Mouse (Mus musculus): ENCODE measurements around the gene Hap1. TPM values are rescaled to one million over a fixed set of nuclear protein-coding genes. Genes with fewer than 3 reads are reported as not detected.

The Hap1 gene
- 0.37 and 0.50 TPM in 2 replicates for polyA plus RNA-seq (2015; fragmentation: Nextera tagmentation; extraction: Ambion mirVana)

- H3K4me2 ChIP-seq, result peak within 1 kb of the TSS; percentile 81
- H3K36me3 ChIP-seq, result no peaks in the 10 kb centered on the region
- H3K4me1 ChIP-seq (replicated peaks), result peaks cover 17% of the 10 kb centered on the region
- peak within 1 kb of the TSS; percentile 29; the same call in 1 of the 2 replicates for H3K9ac ChIP-seq
- 2% methylated on average over 49 of the region's 49 CpGs for WGBS (ENCODE audit: insufficient replicate concordance)
- DNase-seq (no peak), ATAC-seq (ENCODE audit: low read depth) (peak; percentile 19; the same call in 1 of the 2 replicates)
- no peaks in the 10 kb centered on the region for H3K9me3 ChIP-seq (replicated peaks)
- H3K4me3 ChIP-seq (replicated peaks), result peak within 1 kb of the TSS; percentile 60
- peaks cover 95% of the 10 kb centered on the region for H3K27me3 ChIP-seq
- no peak within 1 kb of the TSS for H3K27ac ChIP-seq
These were observed at the start of gene Hap1 for GRCm38 (mm10) chr11:100355972-100356818. Hap1 (minus strand) TSS chr11:100356128.

- Histone ChIP-seq H3K27ac (no peak overlapping the region), H3K36me3 (no peaks in the 10 kb centered on the region), H3K27me3 (no peaks in the 10 kb centered on the region), H3K4me3 (replicated peaks) (no peak overlapping the region), H3K9me3 (replicated peaks) (no peaks in the 10 kb centered on the region), H3K9ac (no peak overlapping the region), H3K4me1 (replicated peaks) (peaks cover 37% of the 10 kb centered on the region), H3K4me2 (no peak overlapping the region)
- WGBS (ENCODE audit: insufficient replicate concordance), result 60% methylated on average over 3 of the region's 3 CpGs
- DNase-seq (no peak), ATAC-seq (ENCODE audit: low read depth) (no peak)
These were observed 48.6 kb upstream of the Hap1 start for GRCm38 (mm10) chr11:100404456-100405074.

GRCm38 (mm10) chr11:100403445-100404134, 47.7 kb upstream of the Hap1 start:
- H3K9me3 ChIP-seq (replicated peaks), result no peaks in the 10 kb centered on the region
- H3K4me3 ChIP-seq (replicated peaks), result no peak overlapping the region
- no peaks in the 10 kb centered on the region for H3K27me3 ChIP-seq
- H3K4me1 ChIP-seq (replicated peaks), result peaks cover 41% of the 10 kb centered on the region
- WGBS (ENCODE audit: insufficient replicate concordance), result 57% methylated on average over 10 of the region's 10 CpGs
- no peak overlapping the region for H3K4me2 ChIP-seq
- no peaks in the 10 kb centered on the region for H3K36me3 ChIP-seq
- no peak overlapping the region for H3K9ac ChIP-seq
- no peak for ATAC-seq (ENCODE audit: low read depth)
- no peak overlapping the region for H3K27ac ChIP-seq
- DNase-seq, result no peak

DNA sequence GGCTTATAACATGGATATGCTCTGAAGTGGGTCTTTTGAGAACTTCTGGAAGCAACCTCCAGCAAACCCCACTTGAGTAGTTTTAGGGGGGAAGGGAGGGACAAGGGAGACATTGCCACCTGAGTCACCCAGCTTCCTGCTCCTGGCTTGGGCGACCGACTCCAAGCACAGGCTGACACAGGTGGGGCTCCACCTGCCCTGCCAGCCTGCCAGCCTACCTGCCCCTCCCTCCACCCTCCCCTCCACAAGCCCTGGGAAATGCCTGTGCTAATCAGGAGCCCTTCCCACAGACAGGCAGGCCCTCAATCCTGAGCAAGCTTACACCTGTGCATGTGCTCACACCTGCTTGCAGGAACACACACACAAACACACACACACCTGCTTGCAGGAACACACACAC, 46.8 kb upstream of the Hap1 start:
- Histone ChIP-seq H3K27me3 (no peaks in the 10 kb centered on the region), H3K27ac (no peak overlapping the region), H3K9ac (no peak overlapping the region), H3K9me3 (replicated peaks) (no peaks in the 10 kb centered on the region), H3K4me2 (peak overlapping the region; percentile 21; the same call in 1 of the 2 replicates), H3K4me3 (replicated peaks) (no peak overlapping the region), H3K36me3 (no peaks in the 10 kb centered on the region), H3K4me1 (replicated peaks) (peaks cover 42% of the 10 kb centered on the region)
- WGBS (ENCODE audit: insufficient replicate concordance), result 62% methylated on average over 2 of the region's 2 CpGs
- no peak for DNase-seq
- ATAC-seq (ENCODE audit: low read depth), result no peak

DNA sequence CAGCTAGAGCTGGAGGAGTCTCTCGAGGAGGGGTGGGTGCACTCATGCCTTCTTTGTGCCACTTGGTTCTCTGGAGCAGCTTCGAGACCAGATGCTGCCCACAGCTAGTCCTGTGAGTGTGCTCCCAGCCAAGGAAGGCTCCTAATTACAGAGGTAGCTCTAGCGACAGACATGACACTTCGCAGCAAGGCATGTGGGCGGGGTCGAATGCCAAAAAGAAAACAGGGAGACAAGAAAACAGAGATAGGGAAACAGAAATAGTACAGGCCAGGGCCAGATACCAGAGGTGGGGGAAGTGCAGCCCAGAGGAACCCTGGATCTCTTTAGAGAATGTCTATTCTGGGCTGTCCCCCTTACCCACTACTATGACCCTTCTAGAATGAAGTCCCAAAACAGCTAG, 46.3 kb upstream of the Hap1 start:
- Histone ChIP-seq H3K9ac (no peak overlapping the region), H3K27ac (no peak overlapping the region), H3K27me3 (peaks cover 3% of the 10 kb centered on the region; the same call in 1 of the 2 replicates), H3K4me2 (peak overlapping the region; percentile 21), H3K4me1 (replicated peaks) (peaks cover 47% of the 10 kb centered on the region), H3K9me3 (replicated peaks) (no peaks in the 10 kb centered on the region), H3K36me3 (no peaks in the 10 kb centered on the region), H3K4me3 (replicated peaks) (no peak overlapping the region)
- WGBS (ENCODE audit: insufficient replicate concordance), result 11% methylated on average over 6 of the region's 6 CpGs
- no peak for ATAC-seq (ENCODE audit: low read depth)
- DNase-seq, result peak; percentile 45

DNA sequence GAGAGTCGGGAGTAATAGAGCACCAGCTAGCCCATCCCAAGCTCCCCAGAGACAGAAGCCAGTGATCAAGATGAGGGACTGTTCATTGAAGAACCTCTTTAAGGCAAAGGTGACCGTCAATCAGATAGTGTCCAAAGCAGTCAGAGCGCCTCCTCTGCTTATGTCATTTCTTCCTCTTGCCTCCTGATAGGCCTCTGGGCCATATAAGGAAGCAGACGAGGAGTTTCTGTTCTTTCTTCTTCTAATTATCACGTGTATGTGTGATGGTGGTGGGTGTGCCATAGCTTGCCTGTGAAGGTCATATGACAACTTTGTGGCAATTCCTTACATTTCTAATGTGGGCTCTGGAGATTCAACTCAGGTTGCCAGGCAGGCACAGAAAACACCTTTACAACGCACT, 44.9 kb upstream of the Hap1 start:
- Histone ChIP-seq H3K4me3 (replicated peaks) (no peak overlapping the region), H3K27ac (no peak overlapping the region), H3K9ac (no peak overlapping the region), H3K4me2 (no peak overlapping the region), H3K36me3 (no peaks in the 10 kb centered on the region), H3K4me1 (replicated peaks) (peaks cover 60% of the 10 kb centered on the region), H3K27me3 (peaks cover 17% of the 10 kb centered on the region), H3K9me3 (replicated peaks) (no peaks in the 10 kb centered on the region)
- 36% methylated on average over 6 of the region's 6 CpGs for WGBS (ENCODE audit: insufficient replicate concordance)
- ATAC-seq (ENCODE audit: low read depth) (no peak), DNase-seq (no peak)

- ATAC-seq (ENCODE audit: low read depth), result no peak
- DNase-seq, result no peak
- Histone ChIP-seq H3K4me3 (replicated peaks) (no peak overlapping the region), H3K4me1 (replicated peaks) (peaks cover 69% of the 10 kb centered on the region), H3K9me3 (replicated peaks) (no peaks in the 10 kb centered on the region), H3K27me3 (peaks cover 26% of the 10 kb centered on the region), H3K4me2 (no peak overlapping the region), H3K27ac (no peak overlapping the region), H3K9ac (no peak overlapping the region), H3K36me3 (no peaks in the 10 kb centered on the region)
- WGBS (ENCODE audit: insufficient replicate concordance), result 66% methylated on average over 12 of the region's 12 CpGs
These were observed 44.0 kb upstream of the Hap1 start for GRCm38 (mm10) chr11:100399727-100400538.

DNA sequence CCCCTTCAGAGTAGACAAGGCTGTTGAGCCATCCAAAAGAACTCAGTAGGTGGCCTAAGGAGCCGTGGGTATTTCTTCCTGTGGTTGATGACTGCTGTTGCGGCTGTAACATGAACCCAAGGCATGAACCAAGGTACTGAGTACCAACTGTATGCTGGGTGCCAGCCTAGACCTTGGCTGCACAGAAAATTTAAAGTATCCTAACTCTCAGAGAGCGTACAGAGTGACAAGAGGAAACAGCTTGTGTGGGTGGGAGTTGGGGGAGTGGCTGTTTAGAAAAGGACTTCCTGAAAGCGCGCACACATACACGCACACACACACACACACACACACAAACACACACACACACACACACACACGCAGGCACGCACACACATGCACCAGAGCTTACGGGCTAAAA, 43.4 kb upstream of the Hap1 start:
- Histone ChIP-seq H3K9ac (no peak overlapping the region), H3K36me3 (no peaks in the 10 kb centered on the region), H3K4me2 (no peak overlapping the region), H3K4me3 (replicated peaks) (no peak overlapping the region), H3K4me1 (replicated peaks) (peaks cover 75% of the 10 kb centered on the region), H3K27ac (no peak overlapping the region), H3K9me3 (replicated peaks) (no peaks in the 10 kb centered on the region), H3K27me3 (peaks cover 32% of the 10 kb centered on the region)
- 36% methylated on average over 9 of the region's 9 CpGs for WGBS (ENCODE audit: insufficient replicate concordance)
- no peak for DNase-seq
- no peak for ATAC-seq (ENCODE audit: low read depth)

- no peaks in the 10 kb centered on the region for H3K36me3 ChIP-seq
- ATAC-seq (ENCODE audit: low read depth) (no peak), DNase-seq (no peak)
- no peak overlapping the region for H3K9ac ChIP-seq
- no peak overlapping the region for H3K27ac ChIP-seq
- peaks cover 39% of the 10 kb centered on the region for H3K27me3 ChIP-seq
- H3K4me3 ChIP-seq (replicated peaks), result no peak overlapping the region
- H3K4me2 ChIP-seq, result no peak overlapping the region; the same call in 1 of the 2 replicates
- WGBS (ENCODE audit: insufficient replicate concordance), result 77% methylated on average over 7 of the region's 7 CpGs
- peaks cover 78% of the 10 kb centered on the region for H3K4me1 ChIP-seq (replicated peaks)
- H3K9me3 ChIP-seq (replicated peaks), result no peaks in the 10 kb centered on the region
These were observed 42.6 kb upstream of the Hap1 start for GRCm38 (mm10) chr11:100398517-100398916.

- peaks cover 77% of the 10 kb centered on the region for H3K4me1 ChIP-seq (replicated peaks)
These were observed 41.9 kb upstream of the Hap1 start, which contains the start of gene Jup for GRCm38 (mm10) chr11:100397600-100398389. Jup (minus strand) TSS chr11:100397763.

More at GRCm38 (mm10) chr11:100397600-100398389, 41.9 kb upstream of the Hap1 start, which contains the start of gene Jup:
- H3K27me3 ChIP-seq, result peaks cover 45% of the 10 kb centered on the region
- peak; percentile 95 for DNase-seq
- WGBS (ENCODE audit: insufficient replicate concordance), result 1% methylated on average over 37 of the region's 37 CpGs
- H3K27ac ChIP-seq, result peak within 1 kb of the TSS; percentile 76
- peak within 1 kb of the TSS; percentile 68 for H3K9ac ChIP-seq
- H3K4me2 ChIP-seq, result peak within 1 kb of the TSS; percentile 72
- peak within 1 kb of the TSS; percentile 60 for H3K4me3 ChIP-seq (replicated peaks)
- ATAC-seq (ENCODE audit: low read depth), result peak; percentile 95
- H3K9me3 ChIP-seq (replicated peaks), result no peaks in the 10 kb centered on the region
- H3K36me3 ChIP-seq, result no peaks in the 10 kb centered on the region

Data from liver, embryonic 13.5 days (tissue).